22 mouse cellular contexts compared by ENCODE assay signal in genomic region chr14:27739436-27739835, GRCm38 (mm10).
A peak's percentile ranks its signal among the peaks of the same experiment; 100 is the strongest.
DNase-seq lines count a peak whose midpoint lies in the region; ATAC-seq and TF ChIP-seq lines count a peak whose summit lies in the region.
"Had no signal": no experiment of that assay in that cellular context is flagged by ENCODE, and none has a peak within 500 bp of the region (broad histone marks: within the 10 kb centered on the region; RNA-seq: fewer than 3 reads in every experiment).

No protein-coding gene starts in this region.

- no peak for TF ChIP-seq POLR2A in brain, embryonic 14.5 days (IDR thresholded peaks at IDR 0.05; ENCODE audit: borderline replicate concordance, extremely low read depth, insufficient read depth, insufficient read length, poor library complexity, severe bottlenecking)

- no peak overlapping the region for H3K4me2 ChIP-seq in embryonic facial prominence, embryonic 11.5 days (ENCODE audit: low read depth, low read length)
- no peak overlapping the region for H3K4me2 ChIP-seq in midbrain, embryonic 14.5 days (ENCODE audit: low read length)
- H3K4me2 ChIP-seq: embryonic facial prominence, embryonic 15.5 days; hindbrain, embryonic 12.5 days; intestine, embryonic 15.5 days had no signal

- no peaks in the 10 kb centered on the region for H3K4me1 ChIP-seq in embryonic facial prominence, embryonic 11.5 days (ENCODE audit: control insufficient read depth, insufficient read depth, low read length)
- H3K4me1 ChIP-seq in embryonic facial prominence, embryonic 10.5 days = 0 out of 2 replicates have a peak, but pooled peaks cover 6% of the 10 kb centered on the region
- H3K4me1 ChIP-seq in midbrain, embryonic 14.5 days (ENCODE audit: control insufficient read depth, insufficient read depth, low read length) = peaks cover 25% of the 10 kb centered on the region
- peaks cover 59% of the 10 kb centered on the region for H3K4me1 ChIP-seq in midbrain, embryonic 10.5 days
- H3K4me1 ChIP-seq: embryonic facial prominence, embryonic 15.5 days; heart, embryonic 10.5 days; intestine, embryonic 15.5 days had no signal

- H3K4me3 ChIP-seq in embryonic facial prominence, embryonic 11.5 days (ENCODE audit: low read depth, low read length) = no peak overlapping the region
- H3K4me3 ChIP-seq in embryonic facial prominence, embryonic 10.5 days = no peak overlapping the region
- H3K4me3 ChIP-seq in midbrain, embryonic 14.5 days (replicated peaks; ENCODE audit: low read depth, low read length) = no peak overlapping the region
- no peak overlapping the region for H3K4me3 ChIP-seq in midbrain, embryonic 10.5 days
- H3K4me3 ChIP-seq: embryonic facial prominence, embryonic 15.5 days; erythroblast, embryonic 14.5 days; forebrain, embryonic 10.5 days; heart, embryonic 10.5 days; hindbrain, embryonic 12.5 days; intestine, embryonic 15.5 days had no signal

- H3K27me3 ChIP-seq in embryonic facial prominence, embryonic 11.5 days (ENCODE audit: control insufficient read depth, insufficient read depth, low read length) = no peaks in the 10 kb centered on the region
- H3K27me3 ChIP-seq in embryonic facial prominence, embryonic 10.5 days (replicated peaks; ENCODE audit: low read depth, poor library complexity, severe bottlenecking) = no peaks in the 10 kb centered on the region
- no peaks in the 10 kb centered on the region for H3K27me3 ChIP-seq in midbrain, embryonic 14.5 days (ENCODE audit: control insufficient read depth, insufficient read depth, low read length)
- H3K27me3 ChIP-seq in midbrain, embryonic 10.5 days (ENCODE audit: low read depth, poor library complexity, severe bottlenecking) = no peaks in the 10 kb centered on the region
- H3K27me3 ChIP-seq: embryonic facial prominence, embryonic 15.5 days; hindbrain, embryonic 12.5 days; intestine, embryonic 15.5 days had no signal

- TF ChIP-seq CTCF in brain, embryonic 14.5 days (IDR thresholded peaks at IDR 0.05; ENCODE audit: borderline replicate concordance, extremely low read depth, insufficient read depth, insufficient read length) = no peak

- ATAC-seq in embryonic facial prominence, embryonic 11.5 days (replicated peaks; ENCODE audit: insufficient number of reproducible peaks, low FRiP score, low TSS enrichment, low read depth) = no peak
- no peak for ATAC-seq in midbrain, embryonic 14.5 days (ENCODE audit: low FRiP score, low TSS enrichment)
- ATAC-seq: forebrain, embryonic 16.5 days; intestine, embryonic 15.5 days had no signal

- no peak overlapping the region for H3K9ac ChIP-seq in embryonic facial prominence, embryonic 11.5 days (replicated peaks; ENCODE audit: low read length)
- no peak overlapping the region for H3K9ac ChIP-seq in midbrain, embryonic 14.5 days (replicated peaks; ENCODE audit: low read length)
- H3K9ac ChIP-seq: embryonic facial prominence, embryonic 15.5 days; hindbrain, embryonic 12.5 days; intestine, embryonic 15.5 days had no signal

- H3K36me3 ChIP-seq in embryonic facial prominence, embryonic 11.5 days (replicated peaks; ENCODE audit: control insufficient read depth, insufficient read depth, low read depth, low read length) = no peaks in the 10 kb centered on the region
- no peaks in the 10 kb centered on the region for H3K36me3 ChIP-seq in embryonic facial prominence, embryonic 10.5 days (replicated peaks)
- no peaks in the 10 kb centered on the region for H3K36me3 ChIP-seq in midbrain, embryonic 14.5 days (ENCODE audit: control insufficient read depth, insufficient read depth, low read length)
- H3K36me3 ChIP-seq in midbrain, embryonic 10.5 days = no peaks in the 10 kb centered on the region
- H3K36me3 ChIP-seq: embryonic facial prominence, embryonic 15.5 days; forebrain, embryonic 10.5 days; heart, embryonic 10.5 days; hindbrain, embryonic 12.5 days; intestine, embryonic 15.5 days had no signal

- WGBS in embryonic facial prominence, embryonic 11.5 days = 47% methylated on average over 1 of the region's 1 CpGs
- WGBS in embryonic facial prominence, embryonic 10.5 days = 77% methylated on average over 1 of the region's 1 CpGs
- WGBS in midbrain, embryonic 14.5 days = 16% methylated on average over 1 of the region's 1 CpGs
- WGBS in midbrain, embryonic 10.5 days = 37% methylated on average over 1 of the region's 1 CpGs

- DNase-seq in embryonic facial prominence, embryonic 11.5 days (ENCODE audit: low spot score) = peak; percentile 5
- DNase-seq in embryonic facial prominence, embryonic 10.5 days (ENCODE audit: low spot score) = no peak
- DNase-seq in midbrain, embryonic 14.5 days = peak; percentile 82
- no peak for DNase-seq in midbrain, embryonic 10.5 days (ENCODE audit: low spot score)
- DNase-seq in brain, embryonic 14.5 days (ENCODE audit: low read depth) = peak; percentile 60
- DNase-seq in lung, postnatal 10 days = no peak
- DNase-seq: adrenal gland, adult 2 months; adrenal gland, postnatal 25 days; cerebellum, adult 11 months; cerebellum, adult 9-10 months; cerebellum, postnatal 36 days; gastrocnemius, postnatal 10 days; heart, adult 18-20 months; heart, postnatal 10 days; heart, postnatal 4 days had no signal

- no peak overlapping the region for H3K27ac ChIP-seq in embryonic facial prominence, embryonic 11.5 days (replicated peaks; ENCODE audit: low read depth, low read length)
- no peak overlapping the region for H3K27ac ChIP-seq in embryonic facial prominence, embryonic 10.5 days (replicated peaks)
- H3K27ac ChIP-seq in midbrain, embryonic 14.5 days (replicated peaks; ENCODE audit: low read depth, low read length) = no peak overlapping the region
- H3K27ac ChIP-seq in midbrain, embryonic 10.5 days (replicated peaks) = no peak overlapping the region
- H3K27ac ChIP-seq: embryonic facial prominence, embryonic 15.5 days; forebrain, embryonic 10.5 days; heart, embryonic 10.5 days; hindbrain, embryonic 12.5 days; intestine, embryonic 15.5 days had no signal

- H3K9me3 ChIP-seq in embryonic facial prominence, embryonic 11.5 days (replicated peaks; ENCODE audit: control insufficient read depth, low read length) = no peaks in the 10 kb centered on the region
- no peaks in the 10 kb centered on the region for H3K9me3 ChIP-seq in embryonic facial prominence, embryonic 10.5 days
- no peaks in the 10 kb centered on the region for H3K9me3 ChIP-seq in midbrain, embryonic 14.5 days (ENCODE audit: control insufficient read depth, low read length)
- H3K9me3 ChIP-seq in midbrain, embryonic 10.5 days (replicated peaks) = no peaks in the 10 kb centered on the region
- H3K9me3 ChIP-seq: embryonic facial prominence, embryonic 15.5 days; forebrain, embryonic 10.5 days; heart, embryonic 10.5 days; hindbrain, embryonic 12.5 days; intestine, embryonic 15.5 days had no signal

Comparison
In these comparisons a context has a peak if more than half of its experiments do, and no peak if none do; other contexts are left out.
1. DNase-seq: peak in embryonic facial prominence, embryonic 11.5 days (single experiment), midbrain, embryonic 14.5 days (single experiment) and brain, embryonic 14.5 days (single experiment); none in embryonic facial prominence, embryonic 10.5 days (single experiment), midbrain, embryonic 10.5 days (single experiment) and lung, postnatal 10 days (single experiment).